Mouse (Mus musculus): Measurements from ENCODE around the gene Engase.

The Engase gene

GRCm38 (mm10) chr11:118470234-118470966 lies 6.2 kb upstream of the Engase start:
- Histone ChIP-seq H3K36me3 (ENCODE audit: control insufficient read depth, insufficient read depth, low read length, poor library complexity, severe bottlenecking) (no peaks in the 10 kb centered on the region), H3K27me3 (ENCODE audit: control insufficient read depth, insufficient read depth, low read length, poor library complexity, severe bottlenecking) (no peaks in the 10 kb centered on the region)
- DNase-seq (ENCODE audit: low read depth, low spot score) = no peak

- H3K27me3 ChIP-seq (ENCODE audit: control insufficient read depth, insufficient read depth, low read length, poor library complexity, severe bottlenecking) = no peaks in the 10 kb centered on the region
- H3K36me3 ChIP-seq (ENCODE audit: control insufficient read depth, insufficient read depth, low read length, poor library complexity, severe bottlenecking) = no peaks in the 10 kb centered on the region
- no peak for DNase-seq (ENCODE audit: low read depth, low spot score)
Measured at GRCm38 (mm10) chr11:118471676-118472075, 5.0 kb upstream of the Engase start.

GRCm38 (mm10) chr11:118473161-118473560 lies 3.5 kb upstream of the Engase start:
- Histone ChIP-seq H3K36me3 (ENCODE audit: control insufficient read depth, insufficient read depth, low read length, poor library complexity, severe bottlenecking) (no peaks in the 10 kb centered on the region), H3K27me3 (ENCODE audit: control insufficient read depth, insufficient read depth, low read length, poor library complexity, severe bottlenecking) (no peaks in the 10 kb centered on the region)
- DNase-seq (ENCODE audit: low read depth, low spot score) = no peak

GRCm38 (mm10) chr11:118473842-118474500 lies 2.7 kb upstream of the Engase start:
- DNase-seq (ENCODE audit: low read depth, low spot score) = no peak
- no peaks in the 10 kb centered on the region for H3K27me3 ChIP-seq (ENCODE audit: control insufficient read depth, insufficient read depth, low read length, poor library complexity, severe bottlenecking)

GRCm38 (mm10) chr11:118475496-118476083 lies 1.0 kb upstream of the Engase start:
- Histone ChIP-seq H3K27me3 (ENCODE audit: control insufficient read depth, insufficient read depth, low read length, poor library complexity, severe bottlenecking) (no peaks in the 10 kb centered on the region), H3K36me3 (ENCODE audit: control insufficient read depth, insufficient read depth, low read length, poor library complexity, severe bottlenecking) (no peaks in the 10 kb centered on the region; the same call in 1 of the 2 replicates)
- DNase-seq (ENCODE audit: low read depth, low spot score) = no peak

More at GRCm38 (mm10) chr11:118473842-118474500, 2.7 kb upstream of the Engase start:
- no peaks in the 10 kb centered on the region for H3K36me3 ChIP-seq (ENCODE audit: control insufficient read depth, insufficient read depth, low read length, poor library complexity, severe bottlenecking)

GRCm38 (mm10) chr11:118479776-118480175 lies 3.1 kb downstream of the Engase start:
- peaks cover 4% of the 10 kb centered on the region for H3K36me3 ChIP-seq (ENCODE audit: control insufficient read depth, insufficient read depth, low read length, poor library complexity, severe bottlenecking)
- no peaks in the 10 kb centered on the region for H3K27me3 ChIP-seq (ENCODE audit: control insufficient read depth, insufficient read depth, low read length, poor library complexity, severe bottlenecking)

GRCm38 (mm10) chr11:118481231-118481630 lies 4.6 kb downstream of the Engase start:
- DNase-seq (ENCODE audit: low read depth, low spot score) = no peak
- H3K36me3 ChIP-seq (ENCODE audit: control insufficient read depth, insufficient read depth, low read length, poor library complexity, severe bottlenecking) = peaks cover 4% of the 10 kb centered on the region

More at GRCm38 (mm10) chr11:118479776-118480175, 3.1 kb downstream of the Engase start:
- DNase-seq (ENCODE audit: low read depth, low spot score) = no peak

GRCm38 (mm10) chr11:118481751-118482150 lies 5.1 kb downstream of the Engase start:
- H3K27me3 ChIP-seq (ENCODE audit: control insufficient read depth, insufficient read depth, low read length, poor library complexity, severe bottlenecking) = no peaks in the 10 kb centered on the region
- DNase-seq (ENCODE audit: low read depth, low spot score) = no peak
- H3K36me3 ChIP-seq (ENCODE audit: control insufficient read depth, insufficient read depth, low read length, poor library complexity, severe bottlenecking) = peaks cover 4% of the 10 kb centered on the region

More at GRCm38 (mm10) chr11:118481231-118481630, 4.6 kb downstream of the Engase start:
- no peaks in the 10 kb centered on the region for H3K27me3 ChIP-seq (ENCODE audit: control insufficient read depth, insufficient read depth, low read length, poor library complexity, severe bottlenecking)

- Histone ChIP-seq H3K36me3 (ENCODE audit: control insufficient read depth, insufficient read depth, low read length, poor library complexity, severe bottlenecking) (peaks cover 4% of the 10 kb centered on the region), H3K27me3 (ENCODE audit: control insufficient read depth, insufficient read depth, low read length, poor library complexity, severe bottlenecking) (no peaks in the 10 kb centered on the region)
- no peak for DNase-seq (ENCODE audit: low read depth, low spot score)
Measured at GRCm38 (mm10) chr11:118484169-118484568, 7.5 kb downstream of the Engase start.

- no peaks in the 10 kb centered on the region for H3K27me3 ChIP-seq (ENCODE audit: control insufficient read depth, insufficient read depth, low read length, poor library complexity, severe bottlenecking)
- peaks cover 4% of the 10 kb centered on the region for H3K36me3 ChIP-seq (ENCODE audit: control insufficient read depth, insufficient read depth, low read length, poor library complexity, severe bottlenecking)
- no peak for DNase-seq (ENCODE audit: low read depth, low spot score)
Measured at GRCm38 (mm10) chr11:118485338-118485737, 8.7 kb downstream of the Engase start.

- Histone ChIP-seq H3K36me3 (ENCODE audit: control insufficient read depth, insufficient read depth, low read length, poor library complexity, severe bottlenecking) (peaks cover 4% of the 10 kb centered on the region), H3K27me3 (ENCODE audit: control insufficient read depth, insufficient read depth, low read length, poor library complexity, severe bottlenecking) (no peaks in the 10 kb centered on the region)
- DNase-seq (ENCODE audit: low read depth, low spot score) = no peak
Measured at GRCm38 (mm10) chr11:118485780-118486179, 9.2 kb downstream of the Engase start.

- Histone ChIP-seq H3K27me3 (ENCODE audit: control insufficient read depth, insufficient read depth, low read length, poor library complexity, severe bottlenecking) (no peaks in the 10 kb centered on the region), H3K36me3 (ENCODE audit: control insufficient read depth, insufficient read depth, low read length, poor library complexity, severe bottlenecking) (peaks cover 4% of the 10 kb centered on the region)
- no peak for DNase-seq (ENCODE audit: low read depth, low spot score)
Measured at GRCm38 (mm10) chr11:118486281-118486680, 9.7 kb downstream of the Engase start.

GRCm38 (mm10) chr11:118486881-118487772 lies 10.5 kb downstream of the Engase start:
- no peak for DNase-seq (ENCODE audit: low read depth, low spot score)
- Histone ChIP-seq H3K36me3 (ENCODE audit: control insufficient read depth, insufficient read depth, low read length, poor library complexity, severe bottlenecking) (peaks cover 4% of the 10 kb centered on the region), H3K27me3 (ENCODE audit: control insufficient read depth, insufficient read depth, low read length, poor library complexity, severe bottlenecking) (no peaks in the 10 kb centered on the region)

- H3K36me3 ChIP-seq (ENCODE audit: control insufficient read depth, insufficient read depth, low read length, poor library complexity, severe bottlenecking) = no peaks in the 10 kb centered on the region
- no peak for DNase-seq (ENCODE audit: low read depth, low spot score)
- no peaks in the 10 kb centered on the region for H3K27me3 ChIP-seq (ENCODE audit: control insufficient read depth, insufficient read depth, low read length, poor library complexity, severe bottlenecking)
Measured at GRCm38 (mm10) chr11:118488191-118488906, 11.7 kb downstream of the Engase start.
